Mouse (Mus musculus) liver, postnatal 0 days (tissue): ENCODE measurements around the gene Vamp5.

Experiments used
- CTCF ChIP-seq: sonication (generic); IDR thresholded peaks from 2 replicates; pipeline ENCODE4 v1.5.1; 2016; ENCODE audit warnings: antibody characterized with exemption, low read depth
- EP300 ChIP-seq: IDR thresholded peaks from 2 replicates; pipeline ENCODE4 v1.6.1; 2016; ENCODE audit warnings: antibody characterized with exemption, low read depth, mild to moderate bottlenecking

- TF ChIP-seq CTCF (no peak), EP300 (no peak)
Observed at GRCm38 (mm10) chr6:72383142-72383820, 3.0 kb upstream of the Vamp5 start.
